Mouse (Mus musculus): ENCODE measurements around the gene Plxnc1. TPM values are rescaled to one million over a fixed set of nuclear protein-coding genes. Genes with fewer than 3 reads are reported as not detected.

Gene Plxnc1
- polyA plus RNA-seq, 1 experiment from 2014 or later = 3.7 TPM

DNA sequence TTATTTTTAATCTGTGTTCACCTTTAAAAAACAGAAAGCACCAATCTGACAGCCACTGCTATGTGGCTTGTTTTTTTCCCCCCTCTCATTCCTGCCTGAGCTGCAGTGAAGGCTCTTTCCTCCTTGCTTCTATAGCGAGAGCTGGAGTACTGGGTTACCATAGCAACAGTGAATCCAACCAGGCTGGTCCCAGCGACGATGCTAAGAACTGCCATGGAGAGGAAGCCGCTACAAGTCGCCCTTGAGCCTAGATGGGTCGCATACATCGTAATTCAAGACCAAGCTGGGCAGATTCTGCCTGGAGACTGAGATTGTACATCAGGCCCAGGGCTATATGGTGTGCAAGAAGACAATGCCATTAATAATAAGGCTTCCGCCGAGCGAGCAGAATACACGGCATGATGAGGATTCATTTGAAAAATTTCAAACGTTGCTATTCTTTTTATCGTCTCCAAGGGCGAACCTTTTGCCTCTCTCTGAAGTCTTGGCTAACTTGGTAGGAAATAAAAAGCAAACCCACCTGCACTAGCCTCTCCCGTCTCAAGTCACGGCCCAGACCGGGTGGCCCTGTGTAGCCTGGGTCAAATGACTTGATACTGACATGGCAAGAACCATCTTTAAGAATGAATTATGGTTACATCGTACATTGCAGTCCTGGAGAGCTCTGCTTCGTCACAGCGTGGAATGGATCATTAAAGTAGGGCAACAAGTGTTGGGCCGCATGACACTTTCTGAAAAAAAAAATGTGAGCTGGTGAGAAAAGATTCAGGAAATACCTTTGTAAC, 38.8 kb downstream of the Plxnc1 start:
- H3K4me1 ChIP-seq (ENCODE audit: control insufficient read depth, insufficient read depth, low read length) = no peaks in the 10 kb centered on the region
- H3K4me2 ChIP-seq (ENCODE audit: low read depth, low read length) = no peak overlapping the region
- H3K9ac ChIP-seq (ENCODE audit: low read depth, low read length) = no peak overlapping the region
- H3K9me3 ChIP-seq (ENCODE audit: control insufficient read depth, low read length) = no peaks in the 10 kb centered on the region
- peak; percentile 81 for DNase-seq (ENCODE audit: low spot score)
- H3K27me3 ChIP-seq (replicated peaks; ENCODE audit: control insufficient read depth, insufficient read depth, low read length) = no peaks in the 10 kb centered on the region
- no peak overlapping the region for H3K4me3 ChIP-seq (ENCODE audit: low read depth, low read length)
- H3K36me3 ChIP-seq (ENCODE audit: control insufficient read depth, insufficient read depth, low read length) = no peaks in the 10 kb centered on the region
- ATAC-seq (ENCODE audit: low read depth) = peak; percentile 72; the same call in 1 of the 2 replicates
- WGBS = 33% methylated on average over 21 of the region's 21 CpGs
- no peak overlapping the region for H3K27ac ChIP-seq (replicated peaks; ENCODE audit: low read depth, low read length)

- WGBS = 41% methylated on average over 3 of the region's 5 CpGs
- H3K4me2 ChIP-seq (ENCODE audit: low read depth, low read length) = no peak overlapping the region
Observed at GRCm38 (mm10) chr10:94905219-94905618, 39.4 kb downstream of the Plxnc1 start.

DNA sequence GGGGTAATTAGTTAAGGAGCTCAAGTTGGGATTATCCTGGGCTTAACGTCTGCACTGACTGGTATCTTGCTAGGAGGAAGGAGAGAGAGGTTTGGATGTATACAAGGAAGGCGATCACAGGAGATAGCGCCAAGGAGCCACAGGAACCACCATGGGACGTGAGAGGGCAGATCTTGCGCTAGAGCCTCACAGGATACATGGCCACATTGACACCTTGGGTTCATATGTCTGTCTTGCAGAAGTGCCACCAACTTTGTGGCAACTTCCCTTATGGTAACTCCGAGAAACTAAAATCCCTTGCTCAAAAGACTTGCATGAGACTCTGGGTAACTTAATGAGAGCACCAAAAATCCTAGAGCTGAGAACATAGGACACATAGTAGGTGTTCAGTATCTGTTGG, 47.7 kb downstream of the Plxnc1 start:
- ATAC-seq (ENCODE audit: low read depth) (no peak), DNase-seq (ENCODE audit: low spot score) (no peak)
- H3K4me1 ChIP-seq (ENCODE audit: control insufficient read depth, insufficient read depth, low read length) = no peaks in the 10 kb centered on the region
- 0 out of 2 replicates have a peak, but pooled peaks cover 3% of the 10 kb centered on the region for H3K9me3 ChIP-seq (ENCODE audit: control insufficient read depth, low read length)
- no peak overlapping the region for H3K4me2 ChIP-seq (ENCODE audit: low read depth, low read length)
- no peak overlapping the region for H3K9ac ChIP-seq (ENCODE audit: low read depth, low read length)
- H3K4me3 ChIP-seq (ENCODE audit: low read depth, low read length) = no peak overlapping the region
- WGBS = 84% methylated on average over 6 of the region's 6 CpGs
- H3K27me3 ChIP-seq (replicated peaks; ENCODE audit: control insufficient read depth, insufficient read depth, low read length) = no peaks in the 10 kb centered on the region
- H3K36me3 ChIP-seq (ENCODE audit: control insufficient read depth, insufficient read depth, low read length) = no peaks in the 10 kb centered on the region
- H3K27ac ChIP-seq (replicated peaks; ENCODE audit: low read depth, low read length) = no peak overlapping the region

More at GRCm38 (mm10) chr10:94905219-94905618, 39.4 kb downstream of the Plxnc1 start:
- no peak overlapping the region for H3K4me3 ChIP-seq (ENCODE audit: low read depth, low read length)
- ATAC-seq (ENCODE audit: low read depth) = no peak
- no peak overlapping the region for H3K27ac ChIP-seq (replicated peaks; ENCODE audit: low read depth, low read length)
- DNase-seq (ENCODE audit: low spot score) = no peak
- H3K4me1 ChIP-seq (ENCODE audit: control insufficient read depth, insufficient read depth, low read length) = no peaks in the 10 kb centered on the region
- no peaks in the 10 kb centered on the region for H3K27me3 ChIP-seq (replicated peaks; ENCODE audit: control insufficient read depth, insufficient read depth, low read length)
- H3K9me3 ChIP-seq (ENCODE audit: control insufficient read depth, low read length) = no peaks in the 10 kb centered on the region
- H3K9ac ChIP-seq (ENCODE audit: low read depth, low read length) = no peak overlapping the region
- no peaks in the 10 kb centered on the region for H3K36me3 ChIP-seq (ENCODE audit: control insufficient read depth, insufficient read depth, low read length)

DNA sequence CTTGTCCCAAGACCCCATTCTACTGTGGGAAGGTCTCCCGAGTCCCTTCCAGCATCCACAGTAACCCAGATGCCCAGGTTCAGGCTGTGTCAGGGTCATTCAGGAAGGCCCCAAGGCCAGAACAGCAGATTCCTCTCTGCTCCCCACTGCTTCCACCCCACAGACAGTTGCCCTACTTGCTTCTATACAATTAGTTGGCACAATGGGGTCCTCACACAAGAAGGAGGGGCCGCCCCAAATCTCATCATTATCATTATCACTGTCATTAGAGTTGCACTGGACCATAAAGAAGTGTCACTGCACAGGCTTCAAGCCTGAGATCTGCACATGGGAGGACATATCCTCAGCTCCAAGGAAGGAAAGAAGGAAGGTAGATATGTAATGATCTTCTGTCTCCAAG, 48.3 kb downstream of the Plxnc1 start:
- DNase-seq (ENCODE audit: low spot score) (no peak), ATAC-seq (ENCODE audit: low read depth) (no peak)
- Histone ChIP-seq H3K27ac (replicated peaks; ENCODE audit: low read depth, low read length) (no peak overlapping the region), H3K9me3 (ENCODE audit: control insufficient read depth, low read length) (0 out of 2 replicates have a peak, but pooled peaks cover 3% of the 10 kb centered on the region), H3K9ac (ENCODE audit: low read depth, low read length) (no peak overlapping the region), H3K4me1 (ENCODE audit: control insufficient read depth, insufficient read depth, low read length) (no peaks in the 10 kb centered on the region), H3K4me3 (ENCODE audit: low read depth, low read length) (no peak overlapping the region), H3K27me3 (replicated peaks; ENCODE audit: control insufficient read depth, insufficient read depth, low read length) (no peaks in the 10 kb centered on the region), H3K4me2 (ENCODE audit: low read depth, low read length) (no peak overlapping the region), H3K36me3 (ENCODE audit: control insufficient read depth, insufficient read depth, low read length) (no peaks in the 10 kb centered on the region)
- 86% methylated on average over 2 of the region's 2 CpGs for WGBS

DNA sequence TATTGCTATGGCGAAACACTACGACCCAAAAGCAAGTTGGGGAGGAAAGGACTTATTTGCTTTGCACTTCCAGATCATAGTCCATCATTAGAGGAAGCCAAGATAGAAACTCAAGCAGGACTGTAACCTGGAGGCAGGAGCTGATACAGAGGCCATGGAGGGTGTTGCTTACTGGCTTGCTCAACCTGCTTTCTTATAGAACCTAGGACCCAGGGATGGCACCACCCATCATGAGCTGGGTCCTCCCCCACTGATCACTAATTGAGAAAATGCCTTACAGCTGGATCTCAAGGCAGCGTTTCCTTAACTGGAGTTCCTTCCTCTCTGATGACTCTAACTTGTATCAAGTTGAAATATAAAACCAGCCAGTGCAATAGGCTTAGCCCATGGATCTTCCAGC, 48.8 kb downstream of the Plxnc1 start:
- WGBS = 71% methylated on average over 3 of the region's 3 CpGs
- H3K9me3 ChIP-seq (ENCODE audit: control insufficient read depth, low read length) = 0 out of 2 replicates have a peak, but pooled peaks cover 3% of the 10 kb centered on the region

GRCm38 (mm10) chr10:94889735-94890134, 54.9 kb downstream of the Plxnc1 start:
- Histone ChIP-seq H3K9ac (ENCODE audit: low read depth, low read length) (no peak overlapping the region), H3K4me1 (ENCODE audit: control insufficient read depth, insufficient read depth, low read length) (peaks cover under 1% of the 10 kb centered on the region; the same call in 1 of the 2 replicates), H3K27ac (replicated peaks; ENCODE audit: low read depth, low read length) (no peak overlapping the region), H3K36me3 (ENCODE audit: control insufficient read depth, insufficient read depth, low read length) (no peaks in the 10 kb centered on the region), H3K9me3 (ENCODE audit: control insufficient read depth, low read length) (0 out of 2 replicates have a peak, but pooled peaks cover 3% of the 10 kb centered on the region), H3K4me2 (ENCODE audit: low read depth, low read length) (no peak overlapping the region), H3K4me3 (ENCODE audit: low read depth, low read length) (no peak overlapping the region), H3K27me3 (replicated peaks; ENCODE audit: control insufficient read depth, insufficient read depth, low read length) (no peaks in the 10 kb centered on the region)
- ATAC-seq (ENCODE audit: low read depth) (no peak), DNase-seq (ENCODE audit: low spot score) (no peak)
- 61% methylated on average over 4 of the region's 4 CpGs for WGBS

More for the DNA sequence above, 48.8 kb downstream of the Plxnc1 start:
- Histone ChIP-seq H3K36me3 (ENCODE audit: control insufficient read depth, insufficient read depth, low read length) (no peaks in the 10 kb centered on the region), H3K9ac (ENCODE audit: low read depth, low read length) (no peak overlapping the region), H3K4me2 (ENCODE audit: low read depth, low read length) (no peak overlapping the region), H3K27ac (replicated peaks; ENCODE audit: low read depth, low read length) (no peak overlapping the region), H3K27me3 (replicated peaks; ENCODE audit: control insufficient read depth, insufficient read depth, low read length) (no peaks in the 10 kb centered on the region), H3K4me3 (ENCODE audit: low read depth, low read length) (no peak overlapping the region), H3K4me1 (ENCODE audit: control insufficient read depth, insufficient read depth, low read length) (no peaks in the 10 kb centered on the region)
- ATAC-seq (ENCODE audit: low read depth) = no peak
- DNase-seq (ENCODE audit: low spot score) = no peak

GRCm38 (mm10) chr10:94883216-94883615, 61.4 kb downstream of the Plxnc1 start:
- no peak overlapping the region for H3K4me3 ChIP-seq (ENCODE audit: low read depth, low read length)
- no peak overlapping the region for H3K4me2 ChIP-seq (ENCODE audit: low read depth, low read length)
- no peaks in the 10 kb centered on the region for H3K27me3 ChIP-seq (replicated peaks; ENCODE audit: control insufficient read depth, insufficient read depth, low read length)
- no peaks in the 10 kb centered on the region for H3K36me3 ChIP-seq (ENCODE audit: control insufficient read depth, insufficient read depth, low read length)
- H3K4me1 ChIP-seq (ENCODE audit: control insufficient read depth, insufficient read depth, low read length) = peaks cover 5% of the 10 kb centered on the region; the same call in 1 of the 2 replicates
- DNase-seq (ENCODE audit: low spot score) (no peak), ATAC-seq (ENCODE audit: low read depth) (no peak)
- H3K27ac ChIP-seq (replicated peaks; ENCODE audit: low read depth, low read length) = no peak overlapping the region
- no peaks in the 10 kb centered on the region for H3K9me3 ChIP-seq (ENCODE audit: control insufficient read depth, low read length)
- no peak overlapping the region for H3K9ac ChIP-seq (ENCODE audit: low read depth, low read length)
- 72% methylated on average over 6 of the region's 6 CpGs for WGBS

DNA sequence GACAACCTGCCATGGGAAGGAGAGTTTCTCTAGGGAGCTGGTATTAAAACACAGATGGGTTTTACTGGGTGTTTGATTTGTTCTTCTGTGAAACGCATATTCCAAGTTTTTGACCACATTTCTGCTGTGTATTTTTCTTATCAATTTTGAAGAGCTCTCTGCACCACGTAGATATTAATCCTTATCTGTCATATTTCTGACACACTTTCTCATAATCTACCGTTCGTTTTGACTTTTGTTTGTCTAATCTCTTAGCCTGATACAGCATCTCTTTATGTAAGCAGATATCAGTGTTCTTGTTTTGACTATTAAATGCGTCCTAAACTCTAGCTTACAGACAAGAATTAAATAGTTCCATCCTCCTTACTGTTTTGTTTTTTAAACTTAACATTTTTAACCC, 73.1 kb downstream of the Plxnc1 start:
- H3K4me1 ChIP-seq (ENCODE audit: control insufficient read depth, insufficient read depth, low read length) = peaks cover 16% of the 10 kb centered on the region
- no peak overlapping the region for H3K4me3 ChIP-seq (ENCODE audit: low read depth, low read length)
- H3K27ac ChIP-seq (replicated peaks; ENCODE audit: low read depth, low read length) = no peak overlapping the region
- no peak for ATAC-seq (ENCODE audit: low read depth)
- 81% methylated on average over 5 of the region's 5 CpGs for WGBS
- H3K36me3 ChIP-seq (ENCODE audit: control insufficient read depth, insufficient read depth, low read length) = no peaks in the 10 kb centered on the region
- no peak for DNase-seq (ENCODE audit: low spot score)
- H3K4me2 ChIP-seq (ENCODE audit: low read depth, low read length) = no peak overlapping the region
- H3K27me3 ChIP-seq (replicated peaks; ENCODE audit: control insufficient read depth, insufficient read depth, low read length) = no peaks in the 10 kb centered on the region
- no peak overlapping the region for H3K9ac ChIP-seq (ENCODE audit: low read depth, low read length)
- no peaks in the 10 kb centered on the region for H3K9me3 ChIP-seq (ENCODE audit: control insufficient read depth, low read length)

- Histone ChIP-seq H3K27me3 (replicated peaks; ENCODE audit: control insufficient read depth, insufficient read depth, low read length) (no peaks in the 10 kb centered on the region), H3K4me1 (ENCODE audit: control insufficient read depth, insufficient read depth, low read length) (peaks cover 20% of the 10 kb centered on the region), H3K36me3 (ENCODE audit: control insufficient read depth, insufficient read depth, low read length) (no peaks in the 10 kb centered on the region), H3K27ac (replicated peaks; ENCODE audit: low read depth, low read length) (no peak overlapping the region), H3K4me3 (ENCODE audit: low read depth, low read length) (no peak overlapping the region), H3K9ac (ENCODE audit: low read depth, low read length) (no peak overlapping the region), H3K4me2 (ENCODE audit: low read depth, low read length) (no peak overlapping the region), H3K9me3 (ENCODE audit: control insufficient read depth, low read length) (no peaks in the 10 kb centered on the region)
- DNase-seq (ENCODE audit: low spot score) (no peak), ATAC-seq (ENCODE audit: low read depth) (no peak)
- WGBS = 88% methylated on average over 7 of the region's 7 CpGs
Observed at GRCm38 (mm10) chr10:94871102-94871501, 73.5 kb downstream of the Plxnc1 start.

Measured in embryonic facial prominence, embryonic 14.5 days (tissue).